Mouse (Mus musculus) mesoderm, embryonic 11.5 days (tissue): Measurements from ENCODE around the gene Sult1a1.
"Not testable (repeated sequence)": the region's sequence is repeated elsewhere in the genome, so short reads cannot be mapped to it uniquely, and the experiment has no call there.

Experiments used
- DNase-seq: peaks from one replicate; pipeline ENCODE4 v3.0.0-alpha.2; 2012; ENCODE audit warnings: low read depth, low spot score

Gene Sult1a1

GRCm38 (mm10) chr7:126696886-126697285, 20.7 kb upstream of the Sult1a1 start:
- no peak for DNase-seq

- DNase-seq, result no peak
Observed at GRCm38 (mm10) chr7:126696303-126696702, 20.1 kb upstream of the Sult1a1 start.

GRCm38 (mm10) chr7:126695631-126696207, 19.5 kb upstream of the Sult1a1 start, which contains the start of gene Slx1b:
TSS of gene Slx1b (minus strand) at chr7:126695784.
- DNase-seq, result peak; percentile 98

- peak; percentile 60 for DNase-seq
Observed at GRCm38 (mm10) chr7:126695210-126695611, 19.0 kb upstream of the Sult1a1 start, which contains the start of gene Bola2. TSS of gene Bola2 (plus strand) at chr7:126695401.

- DNase-seq, result peak; percentile 26
Observed at GRCm38 (mm10) chr7:126694441-126695051, 18.3 kb upstream of the Sult1a1 start.

GRCm38 (mm10) chr7:126693781-126694180, 17.5 kb upstream of the Sult1a1 start:
- DNase-seq, result no peak

GRCm38 (mm10) chr7:126693256-126693655, 17.0 kb upstream of the Sult1a1 start:
- DNase-seq, result peak; percentile 80

- no peak for DNase-seq
Observed at GRCm38 (mm10) chr7:126692426-126692825, 16.2 kb upstream of the Sult1a1 start.

GRCm38 (mm10) chr7:126691676-126692075, 15.4 kb upstream of the Sult1a1 start:
- no peak for DNase-seq

- DNase-seq, result no peak
Observed at GRCm38 (mm10) chr7:126690737-126691136, 14.5 kb upstream of the Sult1a1 start.

GRCm38 (mm10) chr7:126689021-126689420, 12.8 kb upstream of the Sult1a1 start:
- no peak for DNase-seq

- not testable (repeated sequence) for DNase-seq
Observed at GRCm38 (mm10) chr7:126688156-126688555, 11.9 kb upstream of the Sult1a1 start.

GRCm38 (mm10) chr7:126681221-126681620, 5.0 kb upstream of the Sult1a1 start:
- no peak for DNase-seq

- no peak for DNase-seq
Observed at GRCm38 (mm10) chr7:126679683-126680082, 3.5 kb upstream of the Sult1a1 start.

GRCm38 (mm10) chr7:126678545-126679341, 2.5 kb upstream of the Sult1a1 start:
- no peak for DNase-seq

- DNase-seq, result no peak
Observed at GRCm38 (mm10) chr7:126676631-126677220, 494 bp upstream of the Sult1a1 start.

GRCm38 (mm10) chr7:126675104-126675503, 1.1 kb downstream of the Sult1a1 start:
- no peak for DNase-seq

- DNase-seq, result no peak
Observed at GRCm38 (mm10) chr7:126672111-126672510, 4.1 kb downstream of the Sult1a1 start.

GRCm38 (mm10) chr7:126670152-126670551, 6.1 kb downstream of the Sult1a1 start:
- no peak for DNase-seq

GRCm38 (mm10) chr7:126668452-126668851, 7.8 kb downstream of the Sult1a1 start:
- no peak for DNase-seq

GRCm38 (mm10) chr7:126667495-126668090, 8.6 kb downstream of the Sult1a1 start:
- no peak for DNase-seq

- no peak for DNase-seq
Observed at GRCm38 (mm10) chr7:126665269-126665668, 11.0 kb downstream of the Sult1a1 start.
